Mouse (Mus musculus) E14TG2a.4 (cell line): ENCODE measurements around the gene Efhd2.

Experiments
- CTCF ChIP-seq: conservative IDR thresholded peaks from 2 replicates; pipeline ENCODE4 v1.5.1; 2014; ENCODE audit warnings: low read length
- NANOG ChIP-seq: IDR thresholded peaks from 2 replicates; pipeline ENCODE4 v1.6.1; 2014; ENCODE audit warnings: borderline replicate concordance, low read length, mixed read lengths

- no peak for TF ChIP-seq CTCF
- TF ChIP-seq NANOG = no peak
Measured at GRCm38 (mm10) chr4:141879875-141880274, 5.2 kb upstream of the Efhd2 start.
